Mouse (Mus musculus): Measurements from ENCODE around the gene Mboat2. TPM values are rescaled to one million over a fixed set of nuclear protein-coding genes. Genes with fewer than 3 reads are reported as not detected.

Mboat2 gene
- total RNA-seq, 1 experiment from 2014 or later = 17.9 TPM

DNA sequence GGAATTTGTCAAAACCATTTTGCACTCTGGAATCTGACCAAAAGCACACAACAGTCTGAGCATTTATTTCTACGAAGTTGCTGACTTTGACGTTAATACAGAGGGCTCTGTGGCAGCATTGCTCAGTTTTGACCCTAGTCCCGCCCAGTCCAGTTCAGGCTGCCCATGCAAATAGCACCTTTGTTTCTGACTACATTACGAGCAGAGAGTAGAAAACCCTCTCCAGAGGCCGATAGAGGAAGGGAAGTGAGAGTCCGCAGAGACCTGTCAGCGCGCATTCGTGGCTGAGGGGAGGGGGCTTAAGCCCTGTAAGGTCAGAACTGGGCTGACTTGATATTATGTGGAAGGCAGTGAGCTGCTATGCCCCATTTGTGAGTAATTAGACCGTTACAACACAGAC lies 69.0 kb downstream of the Mboat2 start:
- no peak for DNase-seq

- DNase-seq = no peak
These were observed 72.1 kb downstream of the Mboat2 start for GRCm38 (mm10) chr12:24902736-24903135.

DNA sequence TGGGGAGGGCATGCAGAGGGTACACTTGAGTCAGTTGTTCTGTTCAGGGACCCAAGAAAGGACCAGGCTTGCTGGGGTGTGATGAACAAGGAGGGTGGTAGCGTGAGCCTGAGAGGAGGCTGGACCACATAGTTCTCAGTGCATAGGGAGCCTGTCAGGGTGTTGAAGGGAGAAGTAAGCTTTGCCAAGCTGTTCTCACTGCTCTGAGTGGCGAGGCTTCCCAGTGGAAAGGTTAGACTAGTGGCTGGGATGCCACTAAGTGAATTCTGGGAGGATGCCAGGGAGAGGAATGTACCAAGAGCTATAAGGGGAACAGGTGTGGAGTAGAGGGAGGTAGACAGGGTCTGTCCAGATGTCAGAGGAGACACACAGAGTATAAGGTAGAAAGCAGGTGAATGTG lies 77.2 kb downstream of the Mboat2 start:
- no peak for DNase-seq

GRCm38 (mm10) chr12:24909679-24910078 lies 79.0 kb downstream of the Mboat2 start:
- DNase-seq = no peak

DNA sequence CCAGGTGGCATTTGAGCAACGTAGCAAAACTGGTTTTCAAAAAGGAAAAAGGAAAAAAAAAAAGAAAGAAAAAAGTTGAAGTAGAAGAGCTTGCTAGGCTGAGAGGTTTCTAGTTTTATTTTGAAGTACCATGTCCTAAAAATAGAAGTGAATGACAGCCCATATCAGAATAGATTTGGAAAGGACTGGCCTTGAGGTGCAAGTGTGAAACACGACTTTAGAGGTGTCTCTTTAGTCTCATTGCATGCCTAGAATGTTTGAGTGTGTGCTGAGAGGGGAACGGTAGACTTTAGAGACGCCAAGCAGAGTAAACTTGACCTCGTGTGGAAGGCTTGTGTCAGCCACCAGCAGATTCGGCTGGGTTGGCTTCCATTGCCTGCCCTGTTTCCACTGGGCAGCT lies 81.5 kb downstream of the Mboat2 start:
- no peak for DNase-seq

- no peak for DNase-seq
These were observed 82.2 kb downstream of the Mboat2 start for GRCm38 (mm10) chr12:24912876-24913275.

DNA sequence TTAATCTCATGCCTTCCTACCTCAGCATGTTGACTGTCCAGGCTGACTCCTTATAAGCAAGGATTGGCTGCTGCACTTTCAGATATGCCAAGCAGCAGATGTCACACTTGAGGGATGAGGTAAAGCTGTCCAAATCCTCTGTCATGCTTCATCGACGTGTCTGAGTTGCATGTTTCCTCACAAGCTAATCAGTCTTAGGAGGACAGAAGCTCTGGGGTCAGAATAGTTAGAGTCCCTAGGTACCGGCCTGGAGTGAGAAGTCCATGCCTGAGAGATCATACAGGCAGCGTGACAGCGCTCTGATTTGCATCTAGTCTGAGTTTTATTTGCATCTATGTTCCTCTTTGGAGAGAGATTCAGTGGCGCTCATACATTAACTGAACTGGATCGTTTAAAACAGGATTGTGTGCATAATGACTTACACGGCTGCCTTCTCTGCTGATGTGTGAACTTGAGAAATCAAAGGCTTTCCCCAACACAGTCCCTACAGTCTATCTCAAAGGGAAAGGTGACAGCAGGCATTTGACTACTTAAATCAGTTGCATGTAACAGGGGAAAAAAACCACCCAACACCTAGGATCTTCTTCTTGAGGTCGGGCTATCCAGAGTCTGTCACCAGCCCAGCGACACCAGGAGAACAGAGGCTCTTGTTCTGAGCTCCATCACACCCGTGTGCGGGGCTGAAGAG lies 88.0 kb downstream of the Mboat2 start:
- DNase-seq = no peak

- no peak for DNase-seq
These were observed 90.2 kb downstream of the Mboat2 start for GRCm38 (mm10) chr12:24920861-24921260.

DNA sequence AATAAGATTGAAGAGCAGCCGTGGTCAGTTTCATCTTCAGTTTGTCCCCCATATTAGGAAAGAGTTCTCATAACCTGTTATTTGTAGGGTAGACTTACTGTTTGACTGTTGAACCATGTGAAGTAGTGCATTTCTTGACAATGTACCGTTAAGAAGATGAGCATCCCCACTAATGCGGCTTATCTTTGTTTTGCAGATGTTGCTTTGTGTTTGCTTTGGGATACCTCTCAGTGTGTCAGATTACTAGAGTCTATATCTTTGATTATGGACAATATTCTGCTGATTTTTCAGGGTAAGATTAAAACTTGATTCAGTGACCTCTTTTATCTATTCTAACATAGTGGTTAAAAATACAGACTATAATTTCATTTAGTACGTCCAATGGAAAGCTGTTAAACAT lies 93.3 kb downstream of the Mboat2 start:
- DNase-seq = no peak

GRCm38 (mm10) chr12:24925276-24925675 lies 94.6 kb downstream of the Mboat2 start:
- DNase-seq = no peak

DNA sequence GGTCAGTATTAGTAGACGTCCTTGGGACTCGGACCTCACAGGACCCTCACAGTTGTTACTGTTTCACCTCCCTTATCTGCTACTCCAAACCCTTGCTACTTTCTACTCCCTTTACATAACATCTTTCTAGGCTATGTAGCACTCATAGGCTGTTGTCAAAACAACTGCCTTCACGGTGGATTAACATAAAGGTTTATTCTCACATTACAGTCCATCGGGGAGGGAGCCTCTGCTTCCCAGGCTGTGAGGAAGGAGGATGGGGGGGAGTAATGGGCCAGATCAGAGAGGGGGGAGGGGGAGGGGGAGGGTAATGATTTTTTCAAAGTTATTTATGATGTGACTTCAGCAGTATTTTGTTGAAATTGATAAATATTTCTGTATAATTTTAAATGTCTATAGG lies 95.0 kb downstream of the Mboat2 start:
- DNase-seq = no peak

DNA sequence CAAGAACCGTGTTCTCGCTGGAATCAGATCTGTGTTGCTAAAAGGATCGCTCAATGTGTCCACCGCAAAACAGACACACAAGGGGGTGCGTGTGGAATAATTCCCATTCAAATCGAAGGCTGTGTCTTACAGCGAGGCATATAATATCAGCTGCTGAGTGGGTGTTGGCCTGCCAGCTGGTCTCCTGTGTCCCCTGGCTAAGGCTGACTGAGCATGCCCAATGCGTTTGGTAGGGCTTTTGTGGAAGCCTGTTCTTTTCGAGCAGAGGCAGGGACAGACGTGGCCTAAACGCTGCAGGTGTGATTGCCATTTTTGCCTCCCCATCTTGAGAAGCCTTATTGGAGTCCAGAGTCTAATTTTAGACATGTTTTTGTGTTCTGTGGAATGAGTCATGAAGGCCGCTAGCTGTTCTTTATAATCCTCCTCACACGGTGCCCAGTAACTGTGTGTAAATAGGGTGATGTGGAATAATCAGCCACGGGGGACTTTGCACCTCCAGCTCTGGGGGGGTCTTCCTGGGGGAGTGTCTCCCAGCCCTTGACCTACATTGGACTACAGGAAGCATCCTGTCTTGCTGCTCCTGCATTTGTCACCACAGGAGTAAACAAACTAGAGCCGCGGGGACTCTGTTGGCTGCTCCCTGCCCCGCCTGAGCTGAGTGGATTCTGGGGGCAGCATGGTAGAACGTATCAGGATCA lies 97.5 kb downstream of the Mboat2 start:
- no peak for DNase-seq

- DNase-seq = no peak
These were observed 98.4 kb downstream of the Mboat2 start for GRCm38 (mm10) chr12:24929043-24929442.

DNA sequence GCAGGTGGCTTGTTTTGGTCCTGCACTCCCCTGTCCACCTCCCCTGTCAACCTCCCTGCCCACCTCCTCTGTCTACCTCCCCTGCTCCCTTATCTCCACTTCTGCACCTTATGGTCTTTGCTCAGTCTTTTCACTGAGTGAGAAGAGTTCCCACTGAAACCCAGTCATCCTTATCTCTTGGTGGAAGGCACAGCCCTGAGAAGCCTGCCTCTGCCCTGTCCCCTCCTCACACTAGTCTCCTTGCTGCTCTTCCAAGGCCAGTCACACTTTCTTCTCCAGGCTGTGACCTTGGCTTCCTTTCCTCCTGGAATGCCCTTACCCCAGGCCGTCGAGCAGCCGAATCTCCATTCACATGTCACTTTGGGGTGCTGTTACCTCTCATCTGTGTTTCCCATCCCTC lies 100.1 kb downstream of the Mboat2 start:
- DNase-seq = peak; percentile 25

DNA sequence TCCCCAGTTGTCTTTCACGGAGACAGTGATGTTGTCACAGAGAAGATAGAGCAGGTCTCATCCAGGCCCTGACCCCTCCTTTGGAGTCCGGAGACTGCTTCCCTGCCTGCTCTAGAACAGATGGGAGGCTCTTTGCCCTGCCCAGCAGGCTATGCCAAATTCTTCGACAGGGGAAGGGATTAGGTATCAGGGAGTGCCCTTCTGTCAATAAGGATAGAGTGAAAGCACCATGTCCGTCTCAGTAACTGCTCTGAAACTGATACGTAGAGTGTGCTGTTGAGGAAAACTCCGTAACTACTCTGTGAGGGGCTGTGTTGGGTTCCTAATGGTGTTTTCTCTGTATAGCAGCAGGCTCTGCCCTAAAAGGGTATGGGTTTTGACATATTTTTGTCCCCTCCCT lies 101.4 kb downstream of the Mboat2 start:
- no peak for DNase-seq

- DNase-seq = peak; percentile 21
These were observed 102.6 kb downstream of the Mboat2 start for GRCm38 (mm10) chr12:24933206-24933775.

DNA sequence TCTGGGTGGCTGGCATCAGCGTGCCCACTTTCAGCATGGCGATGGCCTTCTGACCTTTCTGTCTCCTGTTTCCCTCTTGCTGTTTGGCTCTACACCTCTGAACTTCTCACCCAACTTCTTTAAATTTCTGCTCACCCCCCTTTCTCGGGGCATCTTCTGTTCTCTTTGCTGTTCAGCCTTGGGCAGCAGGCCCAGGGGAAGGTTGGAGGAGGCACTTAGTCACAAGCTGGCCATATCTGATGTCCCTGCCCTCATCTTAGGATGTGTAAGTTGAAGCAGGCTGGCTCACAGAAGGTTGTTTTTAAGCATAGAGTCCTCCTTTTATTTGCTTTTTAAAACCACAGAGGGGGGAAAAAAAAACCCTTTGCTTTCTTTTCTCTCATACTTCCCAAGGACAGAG lies 103.3 kb downstream of the Mboat2 start:
- peak; percentile 72 for DNase-seq

DNA sequence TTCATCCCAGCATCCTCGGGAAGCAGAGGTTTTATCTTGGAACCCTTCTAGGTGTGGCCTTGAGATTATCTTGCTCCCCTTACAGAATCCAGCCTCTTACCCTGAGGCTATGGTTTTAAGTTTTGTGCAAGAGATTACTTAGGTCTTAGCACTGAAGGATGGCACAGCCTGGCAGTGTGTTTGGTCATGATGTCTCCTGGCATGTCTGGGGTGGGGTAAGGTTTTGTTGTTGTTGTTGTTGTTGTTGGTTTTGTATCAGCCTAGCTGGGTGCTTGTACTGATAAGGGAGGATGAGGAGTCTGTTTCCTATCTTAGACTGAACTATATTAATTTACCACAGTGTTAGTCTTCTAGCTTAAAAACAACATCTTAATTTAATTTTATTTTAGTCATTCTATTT lies 105.6 kb downstream of the Mboat2 start:
- DNase-seq = no peak

GRCm38 (mm10) chr12:24939372-24939771 lies 108.7 kb downstream of the Mboat2 start:
- DNase-seq = no peak

DNA sequence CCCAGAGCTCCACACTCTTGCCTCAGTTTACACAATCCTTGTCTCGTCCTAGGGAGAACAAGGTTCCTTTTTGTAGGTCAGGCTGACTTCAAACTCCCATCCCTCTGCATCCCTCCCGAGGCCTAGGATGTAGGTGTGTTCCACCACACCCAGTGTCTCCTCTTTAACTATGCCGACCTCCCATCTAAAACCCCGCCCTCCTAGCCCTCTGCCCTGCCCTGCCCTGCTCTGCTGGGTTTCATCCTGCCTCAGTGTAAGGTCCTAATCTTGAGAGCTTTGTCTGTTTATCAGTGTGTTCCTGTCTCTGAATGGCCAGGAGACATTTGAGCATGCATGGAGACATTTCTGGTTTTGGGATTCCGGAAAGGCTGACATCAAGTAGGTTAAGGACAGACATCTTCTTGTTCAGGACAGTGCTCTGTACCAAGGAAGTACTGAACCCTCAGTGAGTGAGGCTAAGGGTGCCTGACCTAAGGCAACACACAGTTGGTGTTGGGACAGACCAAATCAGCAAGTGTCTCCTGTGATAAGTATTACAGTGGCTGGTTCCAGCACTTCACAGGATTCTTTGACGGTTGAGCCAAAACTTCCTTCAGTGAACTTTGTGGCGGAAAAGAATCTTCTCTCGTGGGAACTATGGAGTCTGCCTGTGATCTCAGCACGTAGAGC lies 112.1 kb downstream of the Mboat2 start:
- DNase-seq = no peak

DNA sequence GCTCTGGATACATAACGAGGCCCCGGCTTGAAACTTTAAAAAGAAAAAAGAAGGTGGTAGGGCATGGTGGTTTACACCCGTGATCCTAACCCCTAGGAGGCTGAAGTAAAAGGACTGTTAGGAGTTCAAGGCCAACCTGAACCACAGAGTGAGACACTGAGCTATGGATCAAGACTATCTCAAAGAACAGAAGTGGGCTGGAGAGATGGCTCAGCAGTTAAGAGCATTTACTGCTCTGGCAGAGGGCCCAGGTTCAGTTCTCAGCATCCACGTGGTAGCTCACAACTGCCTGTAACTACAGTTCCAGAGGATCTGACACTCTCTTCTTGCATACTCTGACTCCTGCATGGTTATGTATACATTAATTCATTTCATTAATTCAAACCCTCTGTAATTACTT lies 112.7 kb downstream of the Mboat2 start:
- no peak for DNase-seq

GRCm38 (mm10) chr12:24944597-24944996 lies 113.9 kb downstream of the Mboat2 start:
- DNase-seq = no peak

GRCm38 (mm10) chr12:24947065-24947464 lies 116.4 kb downstream of the Mboat2 start:
- DNase-seq = peak; percentile 28
